Mouse (Mus musculus): ENCODE results near the gene Hbq1b.
"Not testable (repeated sequence)": the region's sequence is repeated elsewhere in the genome, so short reads cannot be mapped to it uniquely, and the experiment has no call there.

Gene Hbq1b

GRCm38 (mm10) chr11:32267188-32267884 lies 19.4 kb upstream of the Hbq1b start, which contains the start of gene Nprl3:
Gene Nprl3, minus strand, starts transcription at chr11:32267707.
- intact Hi-C loops (cut with DNase I) = no loop called here

GRCm38 (mm10) chr11:32267964-32268363 lies 18.8 kb upstream of the Hbq1b start:
- intact Hi-C loops (cut with DNase I) = no loop called here

- intact Hi-C loops (cut with DNase I) = no loop called here
Measured at GRCm38 (mm10) chr11:32268952-32269351, 17.8 kb upstream of the Hbq1b start.

- intact Hi-C loops (cut with DNase I) = no loop called here
Measured at GRCm38 (mm10) chr11:32271178-32271577, 15.6 kb upstream of the Hbq1b start.

GRCm38 (mm10) chr11:32276347-32276746 lies 10.4 kb upstream of the Hbq1b start, which contains the start of gene Hba-x:
Gene Hba-x, plus strand, starts transcription at chr11:32276400.
- intact Hi-C loops (cut with DNase I) = no loop called here

GRCm38 (mm10) chr11:32277736-32278457 lies 8.9 kb upstream of the Hbq1b start:
- intact Hi-C loops (cut with DNase I) = no loop called here

- intact Hi-C loops (cut with DNase I) = no loop called here
Measured at GRCm38 (mm10) chr11:32278458-32278957, 8.3 kb upstream of the Hbq1b start.

- intact Hi-C loops (cut with DNase I) = no loop called here
Measured at GRCm38 (mm10) chr11:32280646-32281045, 6.1 kb upstream of the Hbq1b start.

- intact Hi-C loops (cut with DNase I) = no loop called here
Measured at GRCm38 (mm10) chr11:32281416-32282144, 5.2 kb upstream of the Hbq1b start.

- intact Hi-C loops (cut with DNase I) = not testable (repeated sequence)
Measured at GRCm38 (mm10) chr11:32283091-32283777, 3.5 kb upstream of the Hbq1b start, which contains the start of gene Hba-a1. Gene Hba-a1, plus strand, starts transcription at chr11:32283511.

GRCm38 (mm10) chr11:32284582-32284981 lies 2.2 kb upstream of the Hbq1b start:
- intact Hi-C loops (cut with DNase I) = not testable (repeated sequence)

GRCm38 (mm10) chr11:32285031-32285775 lies 1.6 kb upstream of the Hbq1b start:
- intact Hi-C loops (cut with DNase I) = loop anchor here (5.0 kb wide), 1 partner anchor 103 kb away; no protein-coding TSS in a partner anchor

- intact Hi-C loops (cut with DNase I) = loop anchor here (5.0 kb wide), 1 partner anchor 104 kb away; no protein-coding TSS in a partner anchor
Measured at GRCm38 (mm10) chr11:32285887-32286286, 878 bp upstream of the Hbq1b start.

GRCm38 (mm10) chr11:32287493-32287825 lies 694 bp downstream of the Hbq1b start:
- intact Hi-C loops (cut with DNase I) = loop anchor here (5.0 kb wide), 1 partner anchor 105 kb away; no protein-coding TSS in a partner anchor

- intact Hi-C loops (cut with DNase I) = not testable (repeated sequence)
Measured at GRCm38 (mm10) chr11:32292819-32293218, 6.1 kb downstream of the Hbq1b start.

GRCm38 (mm10) chr11:32293479-32293878 lies 6.7 kb downstream of the Hbq1b start:
- intact Hi-C loops (cut with DNase I) = not testable (repeated sequence)

GRCm38 (mm10) chr11:32296203-32296602 lies 9.4 kb downstream of the Hbq1b start, which contains the start of gene Hba-a2:
Gene Hba-a2, plus strand, starts transcription at chr11:32296489.
- intact Hi-C loops (cut with DNase I) = not testable (repeated sequence)

GRCm38 (mm10) chr11:32297417-32297816 lies 10.7 kb downstream of the Hbq1b start:
- intact Hi-C loops (cut with DNase I) = not testable (repeated sequence)

- intact Hi-C loops (cut with DNase I) = no loop called here
Measured at GRCm38 (mm10) chr11:32297866-32298531, 11.2 kb downstream of the Hbq1b start.

GRCm38 (mm10) chr11:32298532-32298918 lies 11.8 kb downstream of the Hbq1b start:
- intact Hi-C loops (cut with DNase I) = no loop called here

All from adrenal gland (tissue).